Mouse (Mus musculus): ENCODE results near the gene Serinc4. TPM values are rescaled to one million over a fixed set of nuclear protein-coding genes. Genes with fewer than 3 reads are reported as not detected.

Gene Serinc4
- total RNA-seq, 1 experiment = 1.5 TPM

GRCm38 (mm10) chr2:121442259-121443067 is 14.1 kb downstream of the Serinc4 start:
- H3K27ac ChIP-seq (ENCODE audit: insufficient read depth, low read depth, low read length, poor library complexity, severe bottlenecking) = no peak overlapping the region
- in situ Hi-C loops (cut with MboI; ENCODE audit: low sequenced_read_pairs in 2 of 2, unreplicated experiment in 2 of 2) = no loop called here
- H3K9ac ChIP-seq (ENCODE audit: insufficient read depth, low read depth, low read length, poor library complexity, severe bottlenecking) = peak overlapping the region; percentile 52
- H3K9me3 ChIP-seq (ENCODE audit: control insufficient read depth, insufficient read depth, low read depth, low read length) = no peaks in the 10 kb centered on the region
- H3K4me3 ChIP-seq (ENCODE audit: insufficient read depth in 1 of 2, low read depth in 1 of 2, low read length in 2 of 2, poor library complexity in 1 of 2, severe bottlenecking in 1 of 2) = peak overlapping the region; percentile 63 to 99
- TF ChIP-seq HCFC1 (IDR thresholded peaks at IDR 0.05; ENCODE audit: borderline replicate concordance, insufficient read depth, low read length) (no peak), MAFK (IDR thresholded peaks at IDR 0.05; ENCODE audit: insufficient read depth, low read depth, low read length) (no peak), ZC3H11A (IDR thresholded peaks at IDR 0.05; ENCODE audit: borderline replicate concordance, low read depth, low read length) (no peak), ZNF384 (IDR thresholded peaks at IDR 0.05; ENCODE audit: low read depth, low read length) (no peak)
- DNase-seq (ENCODE audit: low read depth, low spot score) = peak; percentile 77
- H3K4me1 ChIP-seq (ENCODE audit: control insufficient read depth in 2 of 2, insufficient read depth in 2 of 2, low read length in 2 of 2, poor library complexity in 1 of 2) = 0 out of 4 replicates have a peak, but pooled peaks cover 0 to 2% of the 10 kb centered on the region in 2 experiments
- peaks cover 10% of the 10 kb centered on the region for H3K36me3 ChIP-seq (ENCODE audit: control insufficient read depth, insufficient read depth, low read length, poor library complexity, severe bottlenecking)

- H3K4me3 ChIP-seq (ENCODE audit: insufficient read depth in 1 of 2, low read depth in 1 of 2, low read length in 2 of 2, poor library complexity in 1 of 2, severe bottlenecking in 1 of 2) = peak overlapping the region; percentile 63 to 99
- in situ Hi-C loops (cut with MboI; ENCODE audit: low sequenced_read_pairs in 2 of 2, unreplicated experiment in 2 of 2) = no loop called here
- no peaks in the 10 kb centered on the region for H3K9me3 ChIP-seq (ENCODE audit: control insufficient read depth, insufficient read depth, low read depth, low read length)
- TF ChIP-seq CHD2 (IDR thresholded peaks at IDR 0.05; ENCODE audit: low read depth, low read length) (no peak), MAFK (IDR thresholded peaks at IDR 0.05; ENCODE audit: insufficient read depth, low read depth, low read length) (no peak), ZC3H11A (IDR thresholded peaks at IDR 0.05; ENCODE audit: borderline replicate concordance, low read depth, low read length) (no peak), ZNF384 (IDR thresholded peaks at IDR 0.05; ENCODE audit: low read depth, low read length) (no peak), HCFC1 (IDR thresholded peaks at IDR 0.05; ENCODE audit: borderline replicate concordance, insufficient read depth, low read length) (no peak)
- H3K4me1 ChIP-seq (ENCODE audit: control insufficient read depth in 2 of 2, insufficient read depth in 2 of 2, low read length in 2 of 2, poor library complexity in 1 of 2) = 0 out of 4 replicates have a peak, but pooled peaks cover 0 to 2% of the 10 kb centered on the region in 2 experiments
- no peak overlapping the region for H3K27ac ChIP-seq (ENCODE audit: insufficient read depth, low read depth, low read length, poor library complexity, severe bottlenecking)
- peaks cover 12% of the 10 kb centered on the region for H3K36me3 ChIP-seq (ENCODE audit: control insufficient read depth, insufficient read depth, low read length, poor library complexity, severe bottlenecking)
- no peak for DNase-seq (ENCODE audit: low read depth, low spot score)
- peak overlapping the region; percentile 50; the same call in 1 of the 2 replicates for H3K9ac ChIP-seq (ENCODE audit: insufficient read depth, low read depth, low read length, poor library complexity, severe bottlenecking)
These were observed 14.8 kb downstream of the Serinc4 start for GRCm38 (mm10) chr2:121441800-121442199.

DNA sequence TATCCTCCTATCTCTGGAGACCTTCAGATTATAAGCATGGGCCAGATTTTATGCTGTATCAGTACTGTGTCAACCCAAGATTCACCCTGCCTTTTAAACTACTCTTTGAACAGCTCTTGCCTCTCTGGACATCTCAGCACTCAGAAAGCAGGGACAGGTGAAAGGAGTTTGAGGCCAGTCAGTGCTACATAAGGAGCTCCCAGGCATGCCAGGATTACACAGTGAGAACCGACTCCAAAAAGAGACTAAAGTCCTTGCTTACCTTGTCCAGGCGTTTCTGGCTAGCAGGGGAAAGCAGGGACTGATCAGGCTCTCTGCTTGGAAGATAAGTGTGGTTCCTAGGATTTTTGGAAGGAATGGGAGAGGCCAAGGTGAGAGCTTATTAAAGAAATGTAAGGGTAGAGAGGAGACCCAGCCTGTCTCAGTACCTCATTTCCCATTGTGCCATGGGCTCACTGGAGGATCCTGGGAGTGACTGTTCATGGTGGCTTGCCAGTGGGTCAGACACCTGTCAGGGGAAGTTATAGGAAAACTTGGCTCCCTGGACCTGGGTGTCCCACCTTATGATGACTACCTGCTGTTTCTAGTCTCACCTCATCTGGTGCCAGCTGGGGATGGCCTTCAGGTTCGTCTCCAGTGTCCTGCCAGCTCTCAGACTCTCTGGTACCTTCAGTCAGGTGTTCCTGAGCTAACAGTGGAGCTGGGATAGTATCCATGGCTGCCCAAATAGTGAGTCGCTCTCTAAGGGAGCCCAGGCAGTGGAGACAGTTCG is 15.6 kb downstream of the Serinc4 start:
- in situ Hi-C loops (cut with MboI; ENCODE audit: low sequenced_read_pairs in 2 of 2, unreplicated experiment in 2 of 2) = no loop called here
- Histone ChIP-seq H3K4me1 (ENCODE audit: control insufficient read depth in 2 of 2, insufficient read depth in 2 of 2, low read length in 2 of 2, poor library complexity in 1 of 2) (0 out of 4 replicates have a peak, but pooled peaks cover 0 to 2% of the 10 kb centered on the region in 2 experiments), H3K4me3 (ENCODE audit: insufficient read depth in 1 of 2, low read depth in 1 of 2, low read length in 2 of 2, poor library complexity in 1 of 2, severe bottlenecking in 1 of 2) (no peak overlapping the region), H3K9me3 (ENCODE audit: control insufficient read depth, insufficient read depth, low read depth, low read length) (no peaks in the 10 kb centered on the region), H3K36me3 (ENCODE audit: control insufficient read depth, insufficient read depth, low read length, poor library complexity, severe bottlenecking) (peaks cover 12% of the 10 kb centered on the region), H3K9ac (ENCODE audit: insufficient read depth, low read depth, low read length, poor library complexity, severe bottlenecking) (no peak overlapping the region), H3K27ac (ENCODE audit: insufficient read depth, low read depth, low read length, poor library complexity, severe bottlenecking) (no peak overlapping the region)
- no peak for DNase-seq (ENCODE audit: low read depth, low spot score)
- no peak for TF ChIP-seq MAFK (IDR thresholded peaks at IDR 0.05; ENCODE audit: insufficient read depth, low read depth, low read length)
- no peak for TF ChIP-seq CHD2 (IDR thresholded peaks at IDR 0.05; ENCODE audit: low read depth, low read length)
- TF ChIP-seq ZC3H11A (IDR thresholded peaks at IDR 0.05; ENCODE audit: borderline replicate concordance, low read depth, low read length) = no peak
- no peak for TF ChIP-seq HCFC1 (IDR thresholded peaks at IDR 0.05; ENCODE audit: borderline replicate concordance, insufficient read depth, low read length)
- TF ChIP-seq ZNF384 (IDR thresholded peaks at IDR 0.05; ENCODE audit: low read depth, low read length) = no peak

- H3K27ac ChIP-seq (ENCODE audit: insufficient read depth, low read depth, low read length, poor library complexity, severe bottlenecking) = no peak overlapping the region
- H3K4me1 ChIP-seq (ENCODE audit: control insufficient read depth in 2 of 2, insufficient read depth in 2 of 2, low read length in 2 of 2, poor library complexity in 1 of 2) = no peaks in the 10 kb centered on the region
- no peak overlapping the region for H3K4me3 ChIP-seq (ENCODE audit: insufficient read depth in 1 of 2, low read depth in 1 of 2, low read length in 2 of 2, poor library complexity in 1 of 2, severe bottlenecking in 1 of 2)
- H3K36me3 ChIP-seq (ENCODE audit: control insufficient read depth, insufficient read depth, low read length, poor library complexity, severe bottlenecking) = peaks cover 19% of the 10 kb centered on the region
- in situ Hi-C loops (cut with MboI; ENCODE audit: low sequenced_read_pairs in 2 of 2, unreplicated experiment in 2 of 2) = no loop called here
- H3K9ac ChIP-seq (ENCODE audit: insufficient read depth, low read depth, low read length, poor library complexity, severe bottlenecking) = no peak overlapping the region
- DNase-seq (ENCODE audit: low read depth, low spot score) = no peak
- no peak for TF ChIP-seq HCFC1 (IDR thresholded peaks at IDR 0.05; ENCODE audit: borderline replicate concordance, insufficient read depth, low read length)
- no peak for TF ChIP-seq ZNF384 (IDR thresholded peaks at IDR 0.05; ENCODE audit: low read depth, low read length)
- TF ChIP-seq MAFK (IDR thresholded peaks at IDR 0.05; ENCODE audit: insufficient read depth, low read depth, low read length) = no peak
- TF ChIP-seq CHD2 (IDR thresholded peaks at IDR 0.05; ENCODE audit: low read depth, low read length) = no peak
- no peak for TF ChIP-seq ZC3H11A (IDR thresholded peaks at IDR 0.05; ENCODE audit: borderline replicate concordance, low read depth, low read length)
- no peaks in the 10 kb centered on the region for H3K9me3 ChIP-seq (ENCODE audit: control insufficient read depth, insufficient read depth, low read depth, low read length)
These were observed 16.8 kb downstream of the Serinc4 start for GRCm38 (mm10) chr2:121439746-121440145.

Measured in ES-E14 (cell line).